Mouse (Mus musculus): ENCODE measurements around the gene Pnpo.

Pnpo gene

DNA sequence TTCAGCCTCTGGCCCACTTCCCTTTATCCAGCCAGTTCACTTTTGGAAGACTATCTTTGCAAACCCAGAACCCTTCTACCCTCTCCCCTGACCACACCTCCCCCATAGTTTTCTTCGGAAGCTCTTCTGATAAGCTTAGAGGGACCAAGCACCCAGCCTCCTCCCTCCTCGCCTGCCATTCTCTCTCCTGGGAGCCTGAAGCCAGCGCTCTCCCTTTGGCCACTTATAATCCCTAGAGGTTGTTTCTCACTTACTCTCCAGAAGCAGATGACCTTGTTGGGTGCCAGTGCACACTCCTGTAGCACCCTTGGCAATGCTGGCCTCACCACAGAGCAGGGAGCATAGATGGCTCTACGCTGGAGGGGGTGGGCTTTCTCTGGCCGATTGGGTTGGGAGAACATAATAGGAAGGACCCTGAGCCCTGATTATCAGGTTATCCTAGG, 25.5 kb upstream of the Pnpo start:
- peak; percentile 65 for DNase-seq

DNA sequence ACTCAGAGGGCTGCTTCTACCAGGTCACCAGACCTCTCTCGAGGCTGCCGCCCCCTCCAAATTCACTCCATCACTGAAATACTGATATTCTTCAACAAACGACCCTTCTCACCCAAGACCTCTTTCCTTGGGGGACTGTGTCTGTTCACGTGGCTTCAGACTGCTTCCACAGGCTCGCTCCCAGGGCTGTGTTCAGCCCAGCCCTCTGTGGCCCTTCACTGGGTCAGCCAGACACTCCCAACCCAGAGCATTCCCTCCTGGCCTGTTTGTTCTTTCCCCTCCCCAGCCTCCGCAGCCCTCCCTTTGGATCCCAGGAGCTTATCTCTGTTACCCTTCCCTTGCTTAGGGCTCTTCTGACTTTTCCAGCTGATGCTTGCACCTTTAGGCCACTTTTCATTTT, 24.7 kb upstream of the Pnpo start:
- no peak for DNase-seq

DNA sequence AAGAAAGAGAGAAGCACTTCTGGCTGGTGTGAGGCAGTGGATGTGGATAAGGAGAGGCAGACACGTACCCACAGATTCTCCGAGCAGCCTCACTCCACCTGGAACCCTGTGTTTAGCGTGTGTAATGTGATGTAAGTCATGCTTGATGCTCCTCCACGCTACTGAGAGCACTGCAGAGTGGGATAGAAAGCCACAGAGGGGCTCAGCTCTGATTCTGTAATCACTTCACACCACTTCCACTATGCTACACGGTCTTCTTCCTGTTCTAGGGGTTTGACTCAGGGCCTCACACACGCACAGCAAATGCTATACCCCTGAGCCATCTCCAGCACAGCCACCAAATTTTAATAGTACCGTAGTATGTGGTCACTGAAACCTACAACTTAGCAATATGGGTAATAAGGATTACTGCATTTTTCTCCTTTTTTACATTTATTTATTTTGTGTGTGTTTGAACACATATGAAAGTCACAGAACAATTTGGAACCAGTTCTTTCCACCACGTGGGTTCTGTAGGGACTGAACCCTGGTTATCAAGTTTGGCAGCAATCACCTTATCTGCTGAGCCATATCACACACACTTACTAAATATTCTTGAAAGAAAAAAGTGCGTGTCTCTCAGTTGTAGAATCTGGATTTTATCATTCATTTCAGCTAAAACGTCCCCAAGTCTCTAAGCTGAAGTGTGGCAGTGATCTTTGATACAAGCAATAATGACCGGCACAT, 23.9 kb upstream of the Pnpo start:
- DNase-seq = no peak

DNA sequence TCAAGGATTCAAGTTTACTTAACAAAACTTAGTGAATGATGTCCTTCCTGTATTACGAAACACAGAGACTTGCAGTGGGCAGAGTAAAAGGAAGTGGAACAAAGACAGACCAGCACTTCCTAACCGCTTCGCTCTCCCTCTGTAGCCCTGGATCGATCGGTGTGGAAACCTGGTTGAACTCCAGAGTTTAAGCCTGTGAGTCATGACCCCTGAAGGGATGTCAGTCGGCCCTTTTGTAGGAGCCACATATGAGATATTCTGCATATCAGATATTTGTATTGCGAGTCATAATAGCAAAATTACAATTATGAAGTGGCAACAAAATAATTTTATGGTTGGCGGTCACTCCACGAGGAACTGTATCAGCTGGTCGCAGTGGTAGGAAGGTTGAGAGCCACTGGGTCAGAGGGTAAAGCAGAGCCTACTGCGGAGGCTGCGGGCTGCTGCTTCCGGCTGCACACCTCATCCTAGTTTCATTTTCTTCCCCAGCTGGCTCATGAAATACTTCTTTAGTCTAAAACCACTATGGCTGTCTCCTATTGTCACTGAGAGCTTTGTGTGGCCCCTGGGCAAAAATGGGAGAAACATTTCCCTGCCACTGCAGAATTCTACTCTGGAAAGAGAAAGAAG, 23.2 kb upstream of the Pnpo start:
- DNase-seq = no peak

DNA sequence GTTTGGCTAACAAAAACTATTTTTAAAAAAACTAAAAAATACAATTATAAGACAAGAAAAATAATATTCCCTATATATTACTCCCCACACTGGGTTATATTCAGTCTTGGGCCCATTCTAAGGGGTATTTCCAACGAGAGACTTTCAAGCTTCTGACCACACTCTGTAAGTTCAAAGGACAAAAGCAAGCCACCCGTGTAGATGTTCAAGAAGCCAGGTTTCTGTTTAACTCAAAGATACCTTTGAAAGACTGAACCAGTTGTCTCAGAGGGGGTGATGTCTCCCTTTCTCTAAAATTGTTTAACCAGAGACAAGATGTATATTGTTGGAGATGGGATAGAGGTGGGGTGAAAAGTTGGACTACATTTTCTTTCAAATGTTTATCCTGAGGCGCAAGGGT, 22.4 kb upstream of the Pnpo start:
- DNase-seq = no peak

DNA sequence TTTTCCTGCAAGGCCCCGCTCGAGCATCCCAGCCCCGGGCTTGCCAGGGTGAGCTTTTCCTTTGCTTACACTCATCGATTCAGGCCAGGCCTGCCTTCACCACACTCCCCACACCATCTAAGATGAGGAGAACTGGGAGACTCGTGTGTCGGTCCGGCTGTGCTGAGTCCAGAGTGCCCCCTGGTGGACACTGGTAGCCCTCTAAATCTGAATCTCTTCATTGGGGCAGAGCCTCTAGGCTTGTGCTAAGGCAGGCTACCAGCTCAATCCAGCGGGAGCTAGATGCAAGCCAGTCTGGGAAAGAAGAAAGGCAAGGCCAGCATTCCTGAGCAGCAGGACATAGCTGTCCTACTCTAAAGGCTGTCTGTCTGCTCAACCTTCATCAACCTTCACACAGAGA, 19.8 kb upstream of the Pnpo start:
- DNase-seq = peak; percentile 87

- no peak for DNase-seq
Measured at GRCm38 (mm10) chr11:96957061-96957805, 13.4 kb upstream of the Pnpo start.

DNA sequence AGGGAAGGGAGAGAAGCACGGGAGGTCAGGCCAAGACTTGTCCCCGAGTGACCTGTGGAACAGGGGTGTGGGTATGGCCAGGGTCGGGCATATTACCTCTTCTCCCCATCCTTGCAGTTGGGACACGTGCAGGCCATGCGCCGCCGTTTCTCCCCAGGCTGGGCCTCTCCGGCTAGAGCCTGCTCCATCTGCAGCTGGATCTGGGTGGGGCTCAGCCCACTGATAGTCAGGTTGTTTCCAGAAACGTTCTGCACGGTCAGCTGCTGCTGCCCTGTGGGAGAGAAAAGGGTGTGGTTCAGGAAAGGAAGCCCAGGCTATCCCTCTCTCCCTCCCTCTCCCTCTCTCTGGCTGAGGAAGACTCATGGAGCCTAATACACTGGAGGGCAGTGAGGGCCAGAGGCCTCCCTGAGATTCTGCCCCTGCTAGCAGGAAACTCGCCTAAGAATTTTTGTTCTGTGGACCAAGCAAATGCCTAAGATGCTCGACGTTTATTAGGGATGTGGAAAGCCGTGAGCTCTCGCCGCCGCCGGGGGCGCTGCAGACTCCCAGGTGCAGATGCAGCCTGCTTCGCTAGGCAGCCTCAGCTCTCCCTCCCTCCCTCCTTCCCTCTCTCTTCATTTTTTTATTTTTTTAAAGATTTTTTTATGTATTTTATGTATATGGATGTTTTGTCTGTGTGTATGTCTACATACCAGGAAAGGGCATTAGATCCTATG, 12.4 kb upstream of the Pnpo start:
- no peak for DNase-seq

GRCm38 (mm10) chr11:96955094-96955493, 11.3 kb upstream of the Pnpo start:
- no peak for DNase-seq

GRCm38 (mm10) chr11:96952896-96953295, 9.1 kb upstream of the Pnpo start:
- DNase-seq = no peak

DNA sequence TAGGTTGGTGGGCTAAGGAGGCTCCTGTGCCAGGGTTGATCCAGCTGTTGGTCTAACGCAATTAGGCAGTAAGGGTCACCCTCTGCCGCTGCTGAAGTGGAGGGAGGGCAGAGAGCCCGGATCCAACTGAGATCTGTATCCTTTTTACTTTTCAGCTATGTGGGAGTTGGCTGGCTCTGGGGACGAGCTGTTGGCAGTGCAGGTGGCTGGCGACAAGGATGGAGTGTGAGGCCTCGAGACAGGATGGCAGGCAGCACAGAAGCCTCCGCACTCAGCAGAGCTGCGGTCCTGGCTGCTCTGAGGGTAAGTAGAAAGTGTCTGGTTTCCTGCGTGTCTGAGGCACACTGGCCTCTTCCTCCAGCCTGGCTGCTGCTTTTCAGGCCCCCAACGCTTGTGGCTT, 8.6 kb upstream of the Pnpo start:
- no peak for DNase-seq

DNA sequence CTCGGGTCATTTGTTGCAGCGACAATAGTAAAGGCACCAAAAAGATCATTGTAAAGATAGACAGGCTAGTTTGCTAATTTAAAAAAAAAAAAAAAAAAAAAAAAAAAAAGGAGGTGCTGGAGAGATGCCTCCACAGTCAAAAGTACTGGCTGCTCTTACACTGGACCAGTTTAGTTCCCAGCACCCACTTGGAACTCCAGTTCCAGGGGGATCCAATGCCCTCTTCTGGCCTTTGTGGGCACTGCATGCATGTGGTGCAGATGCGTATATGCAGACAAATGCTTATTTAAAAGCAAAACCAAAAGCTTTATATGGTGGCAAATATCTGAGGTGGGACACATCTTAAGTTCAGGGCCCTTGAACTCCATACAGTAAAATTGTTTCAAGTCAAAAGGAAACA, 7.0 kb upstream of the Pnpo start:
- DNase-seq = no peak

- DNase-seq = no peak
Measured at GRCm38 (mm10) chr11:96947849-96948248, 4.1 kb upstream of the Pnpo start.

DNA sequence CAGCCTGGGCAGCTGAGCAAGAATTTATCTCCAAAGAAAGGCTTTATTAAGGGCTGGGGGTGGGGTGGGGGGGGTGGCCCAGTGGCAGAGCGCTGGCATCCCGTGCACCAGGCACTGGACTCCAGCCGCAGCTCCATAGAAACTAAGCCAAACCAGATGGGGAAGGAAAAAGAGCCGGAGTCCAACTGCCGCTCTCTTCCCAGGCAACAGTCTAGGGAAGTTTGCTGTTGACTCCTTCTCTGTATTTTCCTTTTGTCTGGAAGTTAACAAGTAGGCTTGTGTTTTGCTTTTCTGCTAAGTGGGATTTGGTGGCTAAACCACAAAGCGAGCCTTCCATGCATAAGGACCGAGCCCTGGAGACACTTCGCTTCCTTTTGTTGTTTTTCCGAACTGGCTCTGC, 2.7 kb upstream of the Pnpo start:
- DNase-seq = no peak

- no peak for DNase-seq
Measured at GRCm38 (mm10) chr11:96944844-96945580, 1.2 kb upstream of the Pnpo start.

- no peak for DNase-seq
Measured at GRCm38 (mm10) chr11:96941989-96942590, 1.7 kb downstream of the Pnpo start.

- DNase-seq = no peak
Measured at GRCm38 (mm10) chr11:96940578-96941465, 3.0 kb downstream of the Pnpo start.

- no peak for DNase-seq
Measured at GRCm38 (mm10) chr11:96938426-96938800, 5.4 kb downstream of the Pnpo start.

GRCm38 (mm10) chr11:96937549-96938425, 6.0 kb downstream of the Pnpo start:
- DNase-seq = no peak
